Mouse (Mus musculus): ENCODE results near the gene Hsf3. TPM values are rescaled to one million over a fixed set of nuclear protein-coding genes. Genes with fewer than 3 reads are reported as not detected.

Hsf3 gene
- not detected in 2 replicates for total RNA-seq (2014; rRNA removed; ENCODE audit: low replicate concordance)
- polyA plus RNA-seq (2015; fragmentation: Nextera tagmentation; extraction: Ambion mirVana), result 0.11 TPM in 1 of 2 replicates, not detected in the other

DNA sequence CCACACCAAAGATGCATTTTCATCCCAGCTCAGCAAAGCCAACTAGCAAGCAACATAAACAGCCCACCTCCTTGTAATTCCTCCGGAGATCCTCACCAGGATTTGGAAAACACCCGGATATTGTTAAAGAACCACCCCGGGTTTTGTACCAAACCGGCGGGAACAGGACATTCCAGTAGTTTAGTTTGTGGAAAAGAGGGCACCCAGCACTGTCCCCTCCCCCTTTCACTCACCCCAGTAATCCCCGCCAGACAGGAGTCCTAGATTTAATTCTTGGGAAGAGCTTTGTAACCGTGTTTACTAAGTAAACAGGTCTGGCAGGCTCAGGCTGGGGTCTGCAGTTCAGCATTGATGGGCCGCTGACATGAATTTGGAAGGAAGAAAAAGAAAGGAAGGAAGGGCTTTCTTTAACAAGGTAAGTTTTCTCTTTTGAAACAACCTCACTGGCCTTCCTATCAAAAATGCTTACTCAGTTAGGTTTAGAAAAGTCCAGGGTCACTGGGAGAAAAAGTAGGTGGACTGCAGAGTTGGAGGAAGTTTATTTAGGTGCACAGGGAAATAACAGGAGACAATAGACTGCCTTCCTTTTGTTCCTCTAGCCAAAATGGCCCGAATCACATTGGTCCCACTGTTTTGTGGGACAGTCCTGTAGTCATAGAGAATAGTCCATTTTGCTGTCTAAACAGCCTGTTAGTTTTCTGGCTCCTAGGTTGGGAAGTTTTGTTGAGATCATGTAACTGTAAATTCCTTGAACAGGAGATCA, at the start of gene Hsf3:
TSS of gene Hsf3 (minus strand) at position 94 of the 763 bp plus-strand sequence.
- 20% methylated on average over 9 of the region's 9 CpGs for WGBS
- DNase-seq (ENCODE audit: low spot score), result peak; percentile 36
- no peak within 1 kb of the TSS; the same call in 1 of the 2 replicates for H3K9ac ChIP-seq (replicated peaks; ENCODE audit: low read depth, low read length)

DNA sequence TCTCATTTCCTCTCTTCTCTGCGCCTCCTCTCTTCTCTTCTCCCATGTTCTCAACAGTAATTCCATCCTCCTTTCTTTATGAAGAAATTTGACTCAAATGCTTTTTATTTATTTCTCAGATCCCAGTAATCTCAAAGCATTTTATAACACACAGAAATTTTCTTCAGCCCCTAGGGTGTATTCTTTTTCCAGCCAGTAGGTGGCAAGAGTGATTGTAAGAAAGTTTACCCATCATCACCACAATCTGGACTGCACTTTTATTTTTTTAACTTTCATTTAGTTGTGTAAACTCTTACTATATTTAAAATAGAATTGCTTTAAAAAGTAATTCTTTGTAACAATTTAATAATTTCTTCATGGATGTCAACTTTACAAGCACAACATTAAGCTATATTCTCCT, 45.5 kb upstream of the Hsf3 start:
- Histone ChIP-seq H3K4me1 (ENCODE audit: control insufficient read depth, insufficient read depth) (no peaks in the 10 kb centered on the region), H3K27me3 (ENCODE audit: control insufficient read depth, insufficient read depth, low read length) (no peaks in the 10 kb centered on the region), H3K9me3 (replicated peaks; ENCODE audit: control insufficient read depth, low read length) (no peaks in the 10 kb centered on the region), H3K4me3 (ENCODE audit: low read depth, low read length) (no peak overlapping the region), H3K36me3 (replicated peaks; ENCODE audit: control insufficient read depth, insufficient read depth, low read length) (no peaks in the 10 kb centered on the region), H3K4me2 (ENCODE audit: low read depth, low read length) (no peak overlapping the region), H3K27ac (ENCODE audit: low read depth) (no peak overlapping the region), H3K9ac (replicated peaks; ENCODE audit: low read depth, low read length) (no peak overlapping the region)
- DNase-seq (ENCODE audit: low spot score) (no peak), ATAC-seq (ENCODE audit: insufficient read depth, low read depth) (no peak)
- WGBS, result 35% methylated on average over 1 of the region's 1 CpGs
- TF ChIP-seq CTCF (IDR thresholded peaks at IDR 0.05; ENCODE audit: low read depth) (peak; percentile 9; the same call in 1 of the 2 replicates), EP300 (IDR thresholded peaks at IDR 0.05; ENCODE audit: low read depth) (no peak)

More for the DNA sequence above, at the start of gene Hsf3:
- TF ChIP-seq CTCF (IDR thresholded peaks at IDR 0.05; ENCODE audit: low read depth), result no peak
- no peak for TF ChIP-seq EP300 (IDR thresholded peaks at IDR 0.05; ENCODE audit: low read depth)
- no peaks in the 10 kb centered on the region for H3K27me3 ChIP-seq (ENCODE audit: control insufficient read depth, insufficient read depth, low read length)
- no peaks in the 10 kb centered on the region for H3K9me3 ChIP-seq (replicated peaks; ENCODE audit: control insufficient read depth, low read length)
- no peak within 1 kb of the TSS for H3K27ac ChIP-seq (ENCODE audit: low read depth)
- H3K4me2 ChIP-seq (ENCODE audit: low read depth, low read length), result peak within 1 kb of the TSS; percentile 51
- no peaks in the 10 kb centered on the region for H3K36me3 ChIP-seq (replicated peaks; ENCODE audit: control insufficient read depth, insufficient read depth, low read length)
- peak within 1 kb of the TSS; percentile 50 for H3K4me3 ChIP-seq (ENCODE audit: low read depth, low read length)
- H3K4me1 ChIP-seq (ENCODE audit: control insufficient read depth, insufficient read depth), result no peaks in the 10 kb centered on the region
- ATAC-seq (ENCODE audit: insufficient read depth, low read depth), result peak; percentile 53; the same call in 1 of the 2 replicates

- Histone ChIP-seq H3K27ac (ENCODE audit: low read depth) (no peak within 1 kb of the TSS), H3K36me3 (replicated peaks; ENCODE audit: control insufficient read depth, insufficient read depth, low read length) (no peaks in the 10 kb centered on the region), H3K9me3 (replicated peaks; ENCODE audit: control insufficient read depth, low read length) (no peaks in the 10 kb centered on the region), H3K4me3 (ENCODE audit: low read depth, low read length) (peak within 1 kb of the TSS; percentile 50), H3K4me2 (ENCODE audit: low read depth, low read length) (peak within 1 kb of the TSS; percentile 51), H3K4me1 (ENCODE audit: control insufficient read depth, insufficient read depth) (no peaks in the 10 kb centered on the region), H3K27me3 (ENCODE audit: control insufficient read depth, insufficient read depth, low read length) (no peaks in the 10 kb centered on the region), H3K9ac (replicated peaks; ENCODE audit: low read depth, low read length) (no peak within 1 kb of the TSS)
- ATAC-seq (ENCODE audit: insufficient read depth, low read depth) (no peak), DNase-seq (ENCODE audit: low spot score) (no peak)
- 62% methylated on average over 2 of the region's 2 CpGs for WGBS
- TF ChIP-seq CTCF (IDR thresholded peaks at IDR 0.05; ENCODE audit: low read depth), result no peak
- TF ChIP-seq EP300 (IDR thresholded peaks at IDR 0.05; ENCODE audit: low read depth), result no peak
These were observed 945 bp downstream of the Hsf3 start, which contains the start of gene Heph for GRCm38 (mm10) chrX:96455149-96455548. Gene Heph (plus strand): TSS chrX:96455359.

DNA sequence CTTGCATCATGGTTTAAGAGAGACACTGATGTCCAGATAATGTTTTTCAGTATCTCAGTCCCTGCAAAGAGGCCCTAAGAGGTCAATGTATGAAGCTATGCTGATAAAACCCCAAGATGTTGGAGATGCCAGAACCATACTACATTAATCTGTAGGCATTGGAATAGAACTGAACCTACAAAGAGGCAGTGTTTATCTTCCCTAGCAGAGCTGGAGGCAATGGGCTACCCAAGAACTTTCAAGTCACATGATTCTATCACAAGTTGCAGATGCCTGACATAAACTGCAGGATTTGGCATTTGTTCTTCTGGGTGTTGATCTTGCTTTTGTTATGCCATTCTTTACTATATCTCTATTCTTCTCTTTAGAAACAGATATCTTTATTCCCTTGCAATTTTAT, 36.7 kb downstream of the Hsf3 start:
- H3K36me3 ChIP-seq (replicated peaks; ENCODE audit: control insufficient read depth, insufficient read depth, low read length), result no peaks in the 10 kb centered on the region
- H3K4me1 ChIP-seq (ENCODE audit: control insufficient read depth, insufficient read depth), result no peaks in the 10 kb centered on the region
- H3K9me3 ChIP-seq (replicated peaks; ENCODE audit: control insufficient read depth, low read length), result no peaks in the 10 kb centered on the region
- DNase-seq (ENCODE audit: low spot score), result no peak
- TF ChIP-seq EP300 (IDR thresholded peaks at IDR 0.05; ENCODE audit: low read depth) (no peak), CTCF (IDR thresholded peaks at IDR 0.05; ENCODE audit: low read depth) (no peak)
- no peak overlapping the region for H3K27ac ChIP-seq (ENCODE audit: low read depth)
- H3K4me3 ChIP-seq (ENCODE audit: low read depth, low read length), result no peak overlapping the region
- ATAC-seq (ENCODE audit: insufficient read depth, low read depth), result no peak
- H3K9ac ChIP-seq (replicated peaks; ENCODE audit: low read depth, low read length), result no peak overlapping the region
- no peaks in the 10 kb centered on the region for H3K27me3 ChIP-seq (ENCODE audit: control insufficient read depth, insufficient read depth, low read length)
- no peak overlapping the region for H3K4me2 ChIP-seq (ENCODE audit: low read depth, low read length)

GRCm38 (mm10) chrX:96417733-96418132, 38.4 kb downstream of the Hsf3 start:
- Histone ChIP-seq H3K36me3 (replicated peaks; ENCODE audit: control insufficient read depth, insufficient read depth, low read length) (no peaks in the 10 kb centered on the region), H3K9me3 (replicated peaks; ENCODE audit: control insufficient read depth, low read length) (no peaks in the 10 kb centered on the region), H3K4me1 (ENCODE audit: control insufficient read depth, insufficient read depth) (no peaks in the 10 kb centered on the region), H3K9ac (replicated peaks; ENCODE audit: low read depth, low read length) (no peak overlapping the region), H3K4me3 (ENCODE audit: low read depth, low read length) (no peak overlapping the region), H3K27ac (ENCODE audit: low read depth) (no peak overlapping the region), H3K4me2 (ENCODE audit: low read depth, low read length) (no peak overlapping the region), H3K27me3 (ENCODE audit: control insufficient read depth, insufficient read depth, low read length) (no peaks in the 10 kb centered on the region)
- DNase-seq (ENCODE audit: low spot score) (no peak), ATAC-seq (ENCODE audit: insufficient read depth, low read depth) (no peak)
- TF ChIP-seq CTCF (IDR thresholded peaks at IDR 0.05; ENCODE audit: low read depth) (no peak), EP300 (IDR thresholded peaks at IDR 0.05; ENCODE audit: low read depth) (no peak)
- WGBS, result 17% methylated on average over 1 of the region's 1 CpGs

All from heart, postnatal 0 days (tissue).